16 mouse cellular contexts compared by ENCODE assay signal in genomic region chr7:81945398-81945797, GRCm38 (mm10). TPM values are rescaled to one million over a fixed set of nuclear protein-coding genes. Genes with fewer than 3 reads are reported as not detected.
DNase-seq lines count a peak whose midpoint lies in the region; ATAC-seq lines count a peak whose summit lies in the region.
"Had no signal": no experiment of that assay in that cellular context is flagged by ENCODE, and none has a peak within 500 bp of the region (broad histone marks: within the 10 kb centered on the region; RNA-seq: fewer than 3 reads in every experiment).

No protein-coding gene starts in this region.

- ATAC-seq in heart, embryonic 12.5 days (ENCODE audit: insufficient number of reproducible peaks, low FRiP score) = no peak
- ATAC-seq in midbrain, embryonic 16.5 days = no peak
- no peak for ATAC-seq in inflammation-experienced regulatory T-cells, adult 6 months

- H3K9me3 ChIP-seq in heart, embryonic 12.5 days (replicated peaks) = no peaks in the 10 kb centered on the region
- no peaks in the 10 kb centered on the region for H3K9me3 ChIP-seq in midbrain, embryonic 10.5 days (replicated peaks)
- H3K9me3 ChIP-seq in midbrain, embryonic 16.5 days (replicated peaks; ENCODE audit: control insufficient read depth, low read length, poor library complexity, severe bottlenecking) = no peaks in the 10 kb centered on the region
- H3K9me3 ChIP-seq: embryonic facial prominence, embryonic 12.5 days; hindbrain, embryonic 15.5 days; liver, embryonic 13.5 days had no signal

- H3K9ac ChIP-seq in heart, embryonic 12.5 days = no peak overlapping the region
- no peak overlapping the region for H3K9ac ChIP-seq in midbrain, embryonic 16.5 days (ENCODE audit: low read depth, low read length)
- H3K9ac ChIP-seq: embryonic facial prominence, embryonic 12.5 days; hindbrain, embryonic 15.5 days; liver, embryonic 13.5 days had no signal

- H3K4me1 ChIP-seq in heart, embryonic 12.5 days (replicated peaks) = no peaks in the 10 kb centered on the region
- no peaks in the 10 kb centered on the region; the same call in 1 of the 2 replicates for H3K4me1 ChIP-seq in midbrain, embryonic 10.5 days
- H3K4me1 ChIP-seq in midbrain, embryonic 16.5 days (ENCODE audit: control insufficient read depth, insufficient read depth, low read length) = no peaks in the 10 kb centered on the region
- H3K4me1 ChIP-seq: embryonic facial prominence, embryonic 12.5 days; hindbrain, embryonic 15.5 days; liver, embryonic 13.5 days had no signal

- peak overlapping the region; percentile 23; the same call in 1 of the 2 replicates for H3K4me2 ChIP-seq in heart, embryonic 12.5 days
- no peak overlapping the region for H3K4me2 ChIP-seq in midbrain, embryonic 16.5 days (ENCODE audit: low read length)
- H3K4me2 ChIP-seq: embryonic facial prominence, embryonic 12.5 days; hindbrain, embryonic 15.5 days; liver, embryonic 13.5 days had no signal

- no peaks in the 10 kb centered on the region for H3K36me3 ChIP-seq in heart, embryonic 12.5 days
- H3K36me3 ChIP-seq in midbrain, embryonic 10.5 days = no peaks in the 10 kb centered on the region
- H3K36me3 ChIP-seq in midbrain, embryonic 16.5 days (ENCODE audit: control insufficient read depth, insufficient read depth, low read length) = no peaks in the 10 kb centered on the region
- H3K36me3 ChIP-seq: embryonic facial prominence, embryonic 12.5 days; hindbrain, embryonic 15.5 days; liver, embryonic 13.5 days had no signal

- WGBS in heart, embryonic 12.5 days = 22% methylated on average over 4 of the region's 4 CpGs
- WGBS in midbrain, embryonic 10.5 days = 19% methylated on average over 4 of the region's 4 CpGs
- 21% methylated on average over 4 of the region's 4 CpGs for WGBS in midbrain, embryonic 16.5 days

- intact Hi-C loops in gastrocnemius, postnatal 14 days (cut with DNase I; ENCODE audit: low total_unique reads) = no loop called here

- no peak overlapping the region for H3K27ac ChIP-seq in heart, embryonic 12.5 days (ENCODE audit: poor library complexity, severe bottlenecking)
- H3K27ac ChIP-seq in midbrain, embryonic 10.5 days (replicated peaks) = no peak overlapping the region
- H3K27ac ChIP-seq in midbrain, embryonic 16.5 days (ENCODE audit: low read length) = no peak overlapping the region
- H3K27ac ChIP-seq: embryonic facial prominence, embryonic 12.5 days; hindbrain, embryonic 15.5 days; liver, embryonic 13.5 days had no signal

- DNase-seq in heart, adult 11 months = no peak
- peak; percentile 44 for DNase-seq in midbrain, embryonic 10.5 days (ENCODE audit: low spot score)
- DNase-seq in embryo, embryonic 11 days = peak; percentile 76
- peak; percentile 73 for DNase-seq in retina, embryonic 14.5 days (ENCODE audit: low spot score)
- DNase-seq in gastrocnemius, postnatal 14 days = no peak
- DNase-seq: adrenal gland, postnatal 10 days; kidney, postnatal 14 days; liver, embryonic 13.5 days; right cerebral cortex, adult 18-20 months; thymus, postnatal 14 days had no signal

- no peak overlapping the region for H3K4me3 ChIP-seq in heart, embryonic 12.5 days
- H3K4me3 ChIP-seq in midbrain, embryonic 10.5 days = no peak overlapping the region
- no peak overlapping the region for H3K4me3 ChIP-seq in midbrain, embryonic 16.5 days (ENCODE audit: low read depth, low read length)
- H3K4me3 ChIP-seq: embryonic facial prominence, embryonic 12.5 days; hindbrain, embryonic 15.5 days; liver, embryonic 13.5 days had no signal

- H3K27me3 ChIP-seq in heart, embryonic 12.5 days (replicated peaks) = no peaks in the 10 kb centered on the region
- no peaks in the 10 kb centered on the region for H3K27me3 ChIP-seq in midbrain, embryonic 10.5 days (ENCODE audit: low read depth, poor library complexity, severe bottlenecking)
- no peaks in the 10 kb centered on the region for H3K27me3 ChIP-seq in midbrain, embryonic 16.5 days (ENCODE audit: control insufficient read depth, insufficient read depth, low read depth, low read length)
- H3K27me3 ChIP-seq: embryonic facial prominence, embryonic 12.5 days; hindbrain, embryonic 15.5 days; liver, embryonic 13.5 days had no signal

RNA-seq across cellular contexts. Expression of gene Hdgfl3, which starts 11.1 kb away (rescaled TPM):
- polyA plus RNA-seq in heart, embryonic 12.5 days (2016; fragmentation: Nextera tagmentation; extraction: Ambion mirVana) = 15.1 and 15.2 TPM in 2 replicates
- 22.8 and 26.2 TPM in 2 replicates for polyA plus RNA-seq in midbrain, embryonic 10.5 days (2016; fragmentation: Nextera tagmentation; extraction: Ambion mirVana)
- 63.5 and 66.9 TPM in 2 replicates for polyA plus RNA-seq in midbrain, embryonic 16.5 days (2015; fragmentation: Nextera tagmentation; extraction: Ambion mirVana)
- 1 to 10 TPM; 3.7 to 4.3 TPM for total RNA-seq in gastrocnemius, postnatal 14 days (2021)
- polyA plus RNA-seq in inflammation-experienced regulatory T-cells, adult 6 months (2017; shearing (Covaris generic)) = 10 to 100 TPM in 2 of 3 experiments, 1 to 10 TPM in 1; 6.9 to 10.4 (median 10.1) TPM
- polyA plus RNA-seq: C2C12 had no signal

RNA-seq across cellular contexts. Expression of gene Bnc1, which starts 46.7 kb away (rescaled TPM):
- 8.6 and 9.6 TPM in 2 replicates for polyA plus RNA-seq in heart, embryonic 12.5 days (2016; fragmentation: Nextera tagmentation; extraction: Ambion mirVana)
- polyA plus RNA-seq in midbrain, embryonic 10.5 days (2016; fragmentation: Nextera tagmentation; extraction: Ambion mirVana) = 0.31 and 0.57 TPM in 2 replicates
- 0.04 and 0.10 TPM in 2 replicates for polyA plus RNA-seq in midbrain, embryonic 16.5 days (2015; fragmentation: Nextera tagmentation; extraction: Ambion mirVana)
- not detected for total RNA-seq in gastrocnemius, postnatal 14 days (2021)
- not detected for polyA plus RNA-seq in inflammation-experienced regulatory T-cells, adult 6 months (2017; shearing (Covaris generic))

Comparison
In these comparisons a context has a peak if more than half of its experiments do, and no peak if none do; other contexts are left out.
1. DNase-seq: peak in midbrain, embryonic 10.5 days (single experiment), embryo, embryonic 11 days (single experiment) and retina, embryonic 14.5 days (single experiment); none in heart, adult 11 months (single experiment) and gastrocnemius, postnatal 14 days (single experiment).